Mouse (Mus musculus) limb, embryonic 10.5 days (tissue): ENCODE data around the gene Ccdc124. TPM values are rescaled to one million over a fixed set of nuclear protein-coding genes. Genes with fewer than 3 reads are reported as not detected.
"Not testable (repeated sequence)": the region's sequence is repeated elsewhere in the genome, so short reads cannot be mapped to it uniquely, and the experiment has no call there.

Source experiments
- DNase-seq: peaks from one replicate; pipeline ENCODE4 v3.0.0-alpha.2; 2017; ENCODE audit warnings: low spot score
- H3K27ac ChIP-seq: fragments of 300-500 bp; sonication (generic); 2 replicates; pipeline ENCODE4 v1.5.1; 2016; ENCODE audit warnings: mild to moderate bottlenecking
- H3K27me3 ChIP-seq: fragments of 300-500 bp; sonication (generic); 2 replicates; pipeline ENCODE4 v1.6.1; 2016; ENCODE audit warnings: low read depth, mild to moderate bottlenecking; ENCODE audit not compliant: poor library complexity, severe bottlenecking
- H3K36me3 ChIP-seq: fragments of 300-500 bp; sonication (generic); 2 replicates; pipeline ENCODE4 v1.6.1; 2016; ENCODE audit warnings: mild to moderate bottlenecking, moderate library complexity
- H3K4me1 ChIP-seq: fragments of 300-500 bp; sonication (generic); 2 replicates; pipeline ENCODE4 v1.6.1; 2016
- H3K4me3 ChIP-seq: fragments of 300-500 bp; sonication (generic); 2 replicates; pipeline ENCODE4 v1.5.1; 2016; ENCODE audit warnings: mild to moderate bottlenecking, moderate library complexity
- H3K9me3 ChIP-seq: fragments of 300-500 bp; sonication (generic); replicated peaks from 2 replicates; pipeline ENCODE4 v1.6.1; 2016; ENCODE audit warnings: mild to moderate bottlenecking
- WGBS: fragments of 180-500 bp; shearing (Covaris S2); methylation state at CpG from one replicate; pipeline ENCODE4 v1.1.7; 2016; 5-methylcytosine and 5-hydroxymethylcytosine counted together
- polyA plus RNA-seq: library from polyadenylated mRNA; unstranded; fragments of >200 nt; fragmentation: Nextera tagmentation; extraction: Ambion mirVana; gene quantifications from 2 replicates; pipeline ENCODE4 v1.2.1, GENCODE M21; 2016

Ccdc124 gene
- polyA plus RNA-seq, 1 experiment from 2014 or later: 174 TPM

DNA sequence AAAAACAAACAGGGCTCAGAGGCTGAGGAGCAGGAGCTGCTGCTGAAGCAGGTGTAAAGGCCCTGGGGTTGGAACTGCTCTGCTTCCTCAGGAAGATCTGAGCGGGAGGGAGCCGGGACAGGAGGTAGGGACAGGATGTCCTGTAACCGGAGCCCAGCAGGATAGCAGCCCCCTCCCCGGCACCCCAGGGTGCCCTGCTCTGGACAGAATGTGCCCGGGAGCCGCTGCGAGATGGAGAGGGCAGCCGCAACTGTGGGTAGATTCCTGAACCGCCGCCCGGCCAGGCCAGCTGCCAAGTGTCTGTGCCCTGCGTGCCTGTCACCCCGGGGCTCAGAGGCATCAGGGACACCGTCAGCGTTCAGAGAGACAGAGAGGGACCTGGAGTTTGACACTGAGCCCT, 40.2 kb downstream of the Ccdc124 start:
- 50% methylated on average over 15 of the region's 15 CpGs for WGBS
- H3K27ac ChIP-seq: 0 out of 2 replicates have a peak overlapping the region, but pooled peaks have one; percentile 64
- H3K4me1 ChIP-seq: peaks cover 43% of the 10 kb centered on the region
- no peaks in the 10 kb centered on the region for H3K9me3 ChIP-seq
- H3K4me3 ChIP-seq: no peak overlapping the region
- no peak for DNase-seq
- H3K27me3 ChIP-seq: no peaks in the 10 kb centered on the region
- peaks cover 13% of the 10 kb centered on the region for H3K36me3 ChIP-seq

DNA sequence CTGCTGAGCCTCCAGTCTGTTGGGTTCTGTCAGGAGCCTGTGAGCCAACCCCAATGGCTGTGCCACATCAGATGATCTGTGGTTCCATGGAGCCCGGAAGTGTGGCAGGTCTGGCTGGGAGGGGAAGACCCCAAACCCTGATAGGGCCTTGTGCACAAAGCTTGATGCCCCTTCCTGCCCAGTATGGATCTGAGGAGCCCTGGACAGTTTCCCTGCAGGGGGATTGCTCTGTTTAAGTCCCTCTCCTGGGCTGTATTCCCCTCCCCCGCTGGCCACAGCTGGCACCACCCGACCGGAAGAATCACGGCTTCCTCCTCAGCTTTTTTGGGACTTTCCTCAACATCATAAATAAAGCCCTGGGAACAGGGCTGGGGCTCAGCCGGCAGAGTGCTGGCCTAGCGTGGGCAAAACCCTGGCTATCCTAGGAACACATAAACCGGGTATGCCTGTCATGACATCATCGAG, 40.7 kb downstream of the Ccdc124 start:
- DNase-seq: no peak
- Histone ChIP-seq H3K4me3 (no peak overlapping the region), H3K27me3 (no peaks in the 10 kb centered on the region), H3K36me3 (peaks cover 13% of the 10 kb centered on the region), H3K4me1 (peaks cover 41% of the 10 kb centered on the region), H3K27ac (peak overlapping the region; percentile 64), H3K9me3 (no peaks in the 10 kb centered on the region)
- 62% methylated on average over 9 of the region's 9 CpGs for WGBS

DNA sequence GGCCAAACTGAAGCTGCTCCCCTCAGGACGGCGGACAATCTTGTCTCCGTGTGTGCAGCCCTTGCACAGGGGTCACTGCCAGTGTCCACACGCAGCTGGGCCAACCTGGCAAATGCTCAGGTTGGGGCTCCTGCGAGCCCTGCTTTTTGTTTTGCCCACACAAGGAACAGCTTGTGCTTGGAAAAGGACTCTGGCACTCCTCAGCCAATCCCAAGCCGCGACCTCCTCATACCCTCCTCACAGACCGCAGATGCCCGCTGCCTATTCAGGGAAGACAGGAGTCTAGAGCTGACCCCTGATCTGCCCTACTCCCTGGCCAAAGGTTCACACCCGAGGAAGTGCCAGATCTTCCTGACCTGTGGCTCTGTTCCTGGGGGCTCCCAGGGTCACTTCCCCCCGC, 41.4 kb downstream of the Ccdc124 start:
- Histone ChIP-seq H3K4me3 (no peak overlapping the region), H3K27ac (peak overlapping the region; percentile 64; the same call in 1 of the 2 replicates)
- 77% methylated on average over 11 of the region's 11 CpGs for WGBS

DNA sequence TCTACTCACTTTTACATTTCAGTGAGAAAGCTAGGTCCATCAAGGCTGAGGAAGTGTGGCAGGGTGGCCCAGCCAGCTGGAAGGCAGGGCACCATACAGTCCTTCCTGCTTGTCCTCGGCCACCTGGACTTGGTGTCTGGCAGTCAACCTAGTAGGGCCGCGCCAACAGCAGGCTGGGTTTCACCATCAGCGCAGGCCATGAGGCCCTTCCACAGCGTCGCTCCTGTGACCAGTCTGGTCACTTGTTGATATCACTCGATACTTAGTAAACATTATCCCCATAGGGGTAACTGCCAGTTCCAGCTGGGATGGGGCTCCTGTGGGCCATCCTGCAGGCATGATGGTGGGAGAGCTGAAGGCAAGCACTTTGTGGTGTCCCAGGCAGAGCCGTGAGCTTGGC, 42.2 kb downstream of the Ccdc124 start:
- Histone ChIP-seq H3K9me3 (no peaks in the 10 kb centered on the region), H3K4me3 (no peak overlapping the region), H3K27me3 (no peaks in the 10 kb centered on the region), H3K27ac (peak overlapping the region; percentile 53; the same call in 1 of the 2 replicates), H3K36me3 (peaks cover 8% of the 10 kb centered on the region; the same call in 1 of the 2 replicates), H3K4me1 (peaks cover 36% of the 10 kb centered on the region)
- WGBS: 88% methylated on average over 8 of the region's 8 CpGs
- no peak for DNase-seq

More for the DNA sequence above, 41.4 kb downstream of the Ccdc124 start:
- H3K36me3 ChIP-seq: peaks cover 13% of the 10 kb centered on the region
- no peaks in the 10 kb centered on the region for H3K27me3 ChIP-seq
- H3K9me3 ChIP-seq: no peaks in the 10 kb centered on the region
- DNase-seq: no peak
- peaks cover 41% of the 10 kb centered on the region for H3K4me1 ChIP-seq

DNA sequence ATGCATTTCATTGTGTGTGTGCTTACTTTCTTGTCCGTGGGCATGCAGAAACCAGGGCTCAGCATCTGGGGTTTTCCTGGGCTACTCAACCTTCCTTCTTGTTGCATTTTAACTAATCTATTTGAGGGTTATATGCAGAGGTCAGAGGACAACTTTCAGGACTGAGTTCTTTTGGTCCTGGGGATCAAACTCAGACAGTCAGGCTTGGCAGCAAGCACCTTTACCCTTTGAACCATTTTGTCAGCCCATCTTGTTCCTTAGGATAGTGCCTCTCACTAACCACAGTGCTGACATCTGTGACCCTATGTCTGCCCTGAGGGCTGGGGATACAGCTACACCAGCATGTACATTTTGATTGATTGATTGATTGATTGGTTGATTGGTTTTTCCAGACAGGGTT, 45.9 kb downstream of the Ccdc124 start:
- Histone ChIP-seq H3K4me3 (no peak overlapping the region), H3K27me3 (0 out of 2 replicates have a peak, but pooled peaks cover 2% of the 10 kb centered on the region), H3K9me3 (no peaks in the 10 kb centered on the region), H3K27ac (no peak overlapping the region), H3K4me1 (peaks cover 21% of the 10 kb centered on the region), H3K36me3 (no peaks in the 10 kb centered on the region)
- WGBS: 98% methylated on average over 1 of the region's 1 CpGs
- no peak for DNase-seq

DNA sequence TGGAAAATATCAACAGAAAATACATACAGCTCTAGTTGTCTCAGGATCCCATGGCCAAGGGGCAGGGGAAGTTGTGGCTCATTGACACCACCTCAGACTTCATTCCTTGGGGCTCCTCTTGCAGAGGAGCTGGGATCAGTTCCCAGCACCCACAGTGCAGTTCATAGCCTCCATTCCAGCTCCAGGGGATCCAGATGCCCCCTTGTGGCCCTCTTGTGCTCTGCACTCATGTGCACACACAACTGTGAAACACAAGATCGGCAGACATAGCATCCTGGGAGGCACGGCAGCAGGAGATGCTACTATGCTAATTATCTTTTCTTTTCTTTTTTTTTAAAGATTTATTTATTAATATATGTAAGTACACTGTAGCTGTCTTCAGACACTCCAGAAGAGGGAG, 46.7 kb downstream of the Ccdc124 start:
- Histone ChIP-seq H3K27me3 (peaks cover 5% of the 10 kb centered on the region; the same call in 1 of the 2 replicates), H3K9me3 (no peaks in the 10 kb centered on the region), H3K4me1 (peaks cover 15% of the 10 kb centered on the region), H3K27ac (no peak overlapping the region), H3K36me3 (no peaks in the 10 kb centered on the region), H3K4me3 (no peak overlapping the region)
- no peak for DNase-seq
- WGBS: 96% methylated on average over 2 of the region's 2 CpGs

DNA sequence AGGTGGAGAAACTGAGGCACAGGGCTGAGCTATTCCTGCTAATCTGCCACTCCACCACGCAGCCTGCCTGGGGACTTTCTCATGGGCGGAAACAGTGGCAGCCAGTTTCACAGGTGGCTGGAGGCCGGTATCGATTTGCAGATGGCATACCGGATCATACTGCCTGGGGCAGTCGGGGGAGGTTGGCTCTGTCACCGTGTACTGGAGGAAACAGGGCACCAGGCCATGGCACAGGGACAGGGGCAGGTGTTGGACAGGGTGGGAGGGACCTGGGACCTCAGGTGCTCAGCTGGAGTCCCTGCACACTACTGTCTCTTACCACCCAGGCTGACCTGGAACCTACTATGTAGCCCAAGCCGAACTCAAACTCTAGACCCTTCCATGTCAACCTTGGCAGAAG, 47.9 kb downstream of the Ccdc124 start:
- no peak for DNase-seq
- no peaks in the 10 kb centered on the region for H3K36me3 ChIP-seq
- WGBS: 85% methylated on average over 8 of the region's 8 CpGs
- H3K4me1 ChIP-seq: peaks cover 18% of the 10 kb centered on the region
- H3K27me3 ChIP-seq: peaks cover 15% of the 10 kb centered on the region
- H3K4me3 ChIP-seq: no peak overlapping the region
- no peak overlapping the region for H3K27ac ChIP-seq
- H3K9me3 ChIP-seq: no peaks in the 10 kb centered on the region

DNA sequence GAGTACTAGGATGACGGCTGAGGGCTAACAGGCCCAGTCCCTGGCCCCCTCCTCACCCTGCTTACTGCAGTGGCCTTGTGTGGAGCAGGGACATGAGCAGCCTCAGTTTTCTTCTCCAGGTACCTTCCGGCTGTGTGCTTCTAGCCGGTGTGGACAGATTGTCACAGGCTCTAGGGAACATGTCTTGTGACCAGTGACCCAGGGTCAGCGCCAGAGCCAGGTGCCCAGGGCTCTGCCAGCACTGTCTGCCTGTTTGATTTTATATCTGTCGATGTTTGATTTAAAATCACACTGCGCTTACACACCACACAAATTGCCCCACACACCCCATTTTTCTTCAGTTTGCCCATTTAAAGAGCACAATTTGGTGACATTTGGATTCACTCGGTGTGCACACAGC, 49.9 kb downstream of the Ccdc124 start:
- H3K27me3 ChIP-seq: peaks cover 34% of the 10 kb centered on the region
- peaks cover 25% of the 10 kb centered on the region for H3K4me1 ChIP-seq
- DNase-seq: no peak
- WGBS: 85% methylated on average over 7 of the region's 7 CpGs
- H3K9me3 ChIP-seq: no peaks in the 10 kb centered on the region
- no peak overlapping the region for H3K4me3 ChIP-seq
- 0 out of 2 replicates have a peak overlapping the region, but pooled peaks have one; percentile 26 for H3K27ac ChIP-seq
- H3K36me3 ChIP-seq: no peaks in the 10 kb centered on the region

DNA sequence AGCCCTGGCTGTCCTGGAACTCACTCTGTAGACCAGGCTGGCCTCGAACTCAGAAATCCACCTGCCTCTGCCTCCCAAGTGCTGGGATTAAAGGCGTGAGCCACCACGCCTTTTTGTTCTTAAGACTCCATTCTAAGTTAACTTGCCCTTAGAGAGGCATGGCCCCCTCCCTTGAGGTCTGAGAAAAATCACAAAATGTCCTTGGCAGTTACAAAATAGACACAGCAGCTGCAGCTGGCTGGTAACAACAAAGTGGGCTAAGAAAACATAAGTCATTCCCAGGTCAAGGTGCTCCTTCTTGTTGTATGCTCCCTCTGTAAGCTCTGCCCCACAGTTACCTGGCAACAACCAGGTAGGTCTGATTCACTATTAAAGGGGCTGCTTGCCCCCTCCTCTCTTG, 51.1 kb downstream of the Ccdc124 start:
- peaks cover 41% of the 10 kb centered on the region for H3K27me3 ChIP-seq
- not testable (repeated sequence) for H3K9me3 ChIP-seq
- 92% methylated on average over 3 of the region's 3 CpGs for WGBS

DNA sequence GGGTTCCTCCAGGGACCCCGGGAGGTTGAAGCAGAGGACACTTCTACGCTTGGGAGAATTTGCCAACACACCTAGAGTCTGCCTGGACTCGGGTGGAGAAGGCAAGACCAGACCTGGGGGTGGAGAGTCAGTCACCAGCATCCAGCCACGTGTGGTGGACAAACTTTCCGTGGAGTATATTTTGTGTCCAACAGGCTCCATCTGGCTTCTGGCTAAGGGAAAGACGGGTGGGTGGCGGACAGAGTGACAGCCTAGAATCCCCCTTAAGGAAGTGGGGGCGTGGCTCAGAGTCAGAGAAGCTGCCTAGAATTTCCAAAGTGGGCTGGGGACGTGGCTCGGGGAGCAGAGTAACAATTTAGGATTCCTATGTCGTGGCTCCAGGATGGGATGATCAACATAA, 51.7 kb downstream of the Ccdc124 start:
- Histone ChIP-seq H3K9me3 (no peaks in the 10 kb centered on the region), H3K27me3 (peaks cover 47% of the 10 kb centered on the region), H3K27ac (peak overlapping the region; percentile 31; the same call in 1 of the 2 replicates), H3K4me1 (peaks cover 27% of the 10 kb centered on the region), H3K36me3 (no peaks in the 10 kb centered on the region), H3K4me3 (no peak overlapping the region)
- DNase-seq: no peak
- WGBS: 51% methylated on average over 11 of the region's 11 CpGs

More for the DNA sequence above, 51.1 kb downstream of the Ccdc124 start:
- not testable (repeated sequence) for H3K36me3 ChIP-seq, DNase-seq, H3K27ac ChIP-seq, H3K4me3 ChIP-seq
- peaks cover 25% of the 10 kb centered on the region for H3K4me1 ChIP-seq

DNA sequence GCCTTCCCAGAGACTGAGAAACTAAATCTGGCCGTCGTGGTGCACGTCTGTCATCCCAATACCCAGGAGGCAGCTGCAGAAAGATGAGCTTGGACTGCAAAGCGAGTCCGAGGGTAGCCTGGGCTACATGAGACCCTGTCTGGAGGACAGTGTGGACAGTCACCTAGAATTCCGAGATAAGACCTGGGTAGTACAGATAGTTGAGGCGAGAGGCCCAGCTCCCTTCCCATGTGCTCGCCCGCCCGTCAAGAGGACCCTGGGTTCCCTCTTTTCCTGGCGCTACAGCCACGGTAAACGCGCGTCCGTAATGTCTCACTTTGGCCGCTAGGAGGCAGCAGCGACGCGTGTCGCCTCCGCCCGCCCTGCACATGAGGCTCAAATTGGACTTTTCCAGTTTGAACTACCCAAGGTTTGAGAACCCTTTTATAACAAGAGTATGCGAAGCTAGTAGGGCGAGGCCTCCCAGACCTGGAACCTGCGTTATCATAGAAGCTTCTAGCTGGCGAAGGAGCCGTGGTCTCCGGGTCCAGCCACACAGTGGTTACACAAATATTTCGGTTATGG, 52.3 kb downstream of the Ccdc124 start:
- Histone ChIP-seq H3K27me3 (peaks cover 52% of the 10 kb centered on the region), H3K4me1 (peaks cover 32% of the 10 kb centered on the region), H3K27ac (peak overlapping the region; percentile 31; the same call in 1 of the 2 replicates), H3K4me3 (no peak overlapping the region), H3K36me3 (no peaks in the 10 kb centered on the region), H3K9me3 (no peaks in the 10 kb centered on the region)
- peak; percentile 89 for DNase-seq
- WGBS: 16% methylated on average over 30 of the region's 30 CpGs

DNA sequence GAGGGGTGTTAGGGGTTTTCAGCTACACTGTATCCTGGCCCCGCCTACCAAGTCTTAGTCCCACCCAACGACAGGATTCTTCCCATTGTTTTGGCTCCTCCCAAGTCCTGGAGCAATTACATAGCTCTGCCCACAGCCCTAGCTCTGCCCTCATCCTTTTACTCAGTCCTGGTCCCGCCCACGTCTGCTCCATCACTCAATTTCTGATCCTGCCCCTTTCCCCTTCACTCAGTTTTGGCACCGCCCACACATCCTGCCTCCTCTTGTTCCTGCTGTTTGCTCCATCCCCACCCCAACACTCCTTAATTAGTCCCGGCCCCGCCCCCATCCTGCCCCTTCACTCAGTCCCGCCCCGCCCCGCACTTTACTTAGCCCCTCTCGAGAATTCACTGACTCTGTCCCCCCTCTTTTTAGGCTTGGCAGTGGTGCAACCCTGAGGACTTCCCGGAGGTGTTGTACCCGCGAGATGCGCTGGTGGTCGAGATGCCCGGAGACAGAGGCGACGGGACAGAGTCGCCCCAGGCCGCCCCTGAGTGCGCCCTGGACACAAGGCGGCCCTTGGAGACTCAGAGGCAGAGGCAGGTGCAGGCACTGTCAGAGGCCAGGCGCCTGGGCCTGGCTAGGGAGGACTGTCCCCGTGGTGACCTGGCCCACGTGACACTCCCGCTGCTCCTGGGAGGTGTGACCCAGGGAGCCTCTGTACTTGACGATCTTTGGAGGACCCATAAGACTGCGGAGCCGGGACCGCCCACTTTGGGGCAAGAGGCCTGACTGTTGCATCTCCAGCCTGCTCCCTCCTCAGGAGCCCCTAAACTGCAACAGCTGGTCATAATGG, 53.4 kb downstream of the Ccdc124 start:
- Histone ChIP-seq H3K36me3 (no peaks in the 10 kb centered on the region), H3K27me3 (peaks cover 63% of the 10 kb centered on the region), H3K4me3 (peak overlapping the region; percentile 36), H3K27ac (peak overlapping the region; percentile 37; the same call in 1 of the 2 replicates), H3K4me1 (peaks cover 34% of the 10 kb centered on the region), H3K9me3 (no peaks in the 10 kb centered on the region)
- whole genome bisulfite sequencing: 2% methylated on average over 31 of the region's 31 CpGs
- DNase-seq: peak; percentile 77
